Mouse (Mus musculus) heart, embryonic 12.5 days (tissue): ENCODE data around the gene Prkacb. TPM values are rescaled to one million over a fixed set of nuclear protein-coding genes. Genes with fewer than 3 reads are reported as not detected.

Source experiments
- ATAC-seq: fragments of 200-750 bp; cut with Nextera tagmentation; 2 replicates; pipeline ENCODE4 v1.8.0; 2017; ENCODE audit warnings: moderate TSS enrichment, moderate library complexity; ENCODE audit not compliant: insufficient number of reproducible peaks, low FRiP score
- H3K27ac ChIP-seq: fragments of 300-500 bp; sonication (generic); 2 replicates; pipeline ENCODE4 v1.5.1; 2016; ENCODE audit warnings: mild to moderate bottlenecking, moderate library complexity; ENCODE audit not compliant: poor library complexity, severe bottlenecking
- H3K27me3 ChIP-seq: fragments of 300-500 bp; sonication (generic); replicated peaks from 2 replicates; pipeline ENCODE4 v1.6.1; 2016; ENCODE audit warnings: mild to moderate bottlenecking, moderate library complexity
- H3K36me3 ChIP-seq: fragments of 300-500 bp; sonication (generic); 2 replicates; pipeline ENCODE4 v1.6.1; 2016; ENCODE audit warnings: mild to moderate bottlenecking, moderate library complexity
- H3K4me1 ChIP-seq: fragments of 300-500 bp; sonication (generic); replicated peaks from 2 replicates; pipeline ENCODE4 v1.6.1; 2016; ENCODE audit warnings: mild to moderate bottlenecking
- H3K4me2 ChIP-seq: fragments of 300-500 bp; sonication (generic); 2 replicates; pipeline ENCODE4 v1.6.1; 2016; ENCODE audit warnings: mild to moderate bottlenecking, moderate library complexity
- H3K4me3 ChIP-seq: fragments of 300-500 bp; sonication (generic); 2 replicates; pipeline ENCODE4 v1.5.1; 2016; ENCODE audit warnings: mild to moderate bottlenecking
- H3K9ac ChIP-seq: fragments of 300-500 bp; sonication (generic); 2 replicates; pipeline ENCODE4 v1.6.1; 2016; ENCODE audit warnings: mild to moderate bottlenecking, moderate library complexity
- H3K9me3 ChIP-seq: fragments of 300-500 bp; sonication (generic); replicated peaks from 2 replicates; pipeline ENCODE4 v1.6.1; 2016; ENCODE audit warnings: mild to moderate bottlenecking, moderate library complexity
- WGBS: fragments of 180-500 bp; shearing (Covaris S2); methylation state at CpG from one replicate; pipeline ENCODE4 v1.1.7; 2016; 5-methylcytosine and 5-hydroxymethylcytosine counted together
- polyA plus RNA-seq: library from polyadenylated mRNA; unstranded; fragments of >200 nt; fragmentation: Nextera tagmentation; extraction: Ambion mirVana; gene quantifications from 2 replicates; pipeline ENCODE4 v1.2.1, GENCODE M21; 2016

The Prkacb gene
- polyA plus RNA-seq, 1 experiment from 2014 or later, result 64.8 TPM

- Histone ChIP-seq H3K9me3 (no peaks in the 10 kb centered on the region), H3K27ac (no peak overlapping the region), H3K4me1 (peaks cover 16% of the 10 kb centered on the region), H3K9ac (no peak overlapping the region), H3K27me3 (no peaks in the 10 kb centered on the region), H3K4me3 (no peak overlapping the region), H3K36me3 (no peaks in the 10 kb centered on the region), H3K4me2 (no peak overlapping the region)
- WGBS, result 77% methylated on average over 8 of the region's 8 CpGs
- no peak for ATAC-seq
Observed at GRCm38 (mm10) chr3:146778913-146779312, 33.9 kb downstream of the Prkacb start.

GRCm38 (mm10) chr3:146778451-146778850, 34.3 kb downstream of the Prkacb start:
- H3K4me3 ChIP-seq, result no peak overlapping the region
- no peak overlapping the region for H3K9ac ChIP-seq
- no peak overlapping the region for H3K27ac ChIP-seq
- H3K36me3 ChIP-seq, result no peaks in the 10 kb centered on the region
- no peak for ATAC-seq
- 71% methylated on average over 2 of the region's 2 CpGs for WGBS
- no peaks in the 10 kb centered on the region for H3K27me3 ChIP-seq
- H3K4me1 ChIP-seq, result peaks cover 16% of the 10 kb centered on the region
- H3K4me2 ChIP-seq, result no peak overlapping the region
- H3K9me3 ChIP-seq, result no peaks in the 10 kb centered on the region

- no peak overlapping the region for H3K9ac ChIP-seq
- H3K4me3 ChIP-seq, result no peak overlapping the region
- 61% methylated on average over 5 of the region's 5 CpGs for WGBS
- H3K27me3 ChIP-seq, result no peaks in the 10 kb centered on the region
- no peaks in the 10 kb centered on the region for H3K36me3 ChIP-seq
- no peaks in the 10 kb centered on the region for H3K9me3 ChIP-seq
- H3K27ac ChIP-seq, result no peak overlapping the region
- H3K4me2 ChIP-seq, result no peak overlapping the region
- peaks cover 10% of the 10 kb centered on the region for H3K4me1 ChIP-seq
- ATAC-seq, result no peak
Observed at GRCm38 (mm10) chr3:146776711-146777110, 36.1 kb downstream of the Prkacb start.

DNA sequence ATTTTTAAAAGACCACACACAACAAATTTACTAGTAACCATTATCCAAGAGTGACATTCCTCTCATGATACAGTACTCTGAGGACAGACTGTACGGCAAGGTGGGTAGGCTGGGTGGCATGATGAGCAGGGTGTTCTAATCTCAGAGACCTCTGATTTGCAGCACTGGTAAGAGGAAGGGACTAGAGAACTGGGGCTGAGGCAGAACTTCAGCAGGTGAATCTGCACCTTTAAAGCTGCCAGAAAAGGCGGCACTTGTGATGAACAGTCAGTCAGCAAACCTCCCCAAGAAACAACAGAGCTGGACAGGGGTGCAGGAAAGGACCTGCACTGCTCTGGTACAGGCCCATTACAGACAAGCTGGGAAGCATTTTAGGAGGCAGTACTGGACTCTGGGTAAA, 41.9 kb downstream of the Prkacb start:
- peak overlapping the region; percentile 70; the same call in 1 of the 2 replicates for H3K4me2 ChIP-seq

DNA sequence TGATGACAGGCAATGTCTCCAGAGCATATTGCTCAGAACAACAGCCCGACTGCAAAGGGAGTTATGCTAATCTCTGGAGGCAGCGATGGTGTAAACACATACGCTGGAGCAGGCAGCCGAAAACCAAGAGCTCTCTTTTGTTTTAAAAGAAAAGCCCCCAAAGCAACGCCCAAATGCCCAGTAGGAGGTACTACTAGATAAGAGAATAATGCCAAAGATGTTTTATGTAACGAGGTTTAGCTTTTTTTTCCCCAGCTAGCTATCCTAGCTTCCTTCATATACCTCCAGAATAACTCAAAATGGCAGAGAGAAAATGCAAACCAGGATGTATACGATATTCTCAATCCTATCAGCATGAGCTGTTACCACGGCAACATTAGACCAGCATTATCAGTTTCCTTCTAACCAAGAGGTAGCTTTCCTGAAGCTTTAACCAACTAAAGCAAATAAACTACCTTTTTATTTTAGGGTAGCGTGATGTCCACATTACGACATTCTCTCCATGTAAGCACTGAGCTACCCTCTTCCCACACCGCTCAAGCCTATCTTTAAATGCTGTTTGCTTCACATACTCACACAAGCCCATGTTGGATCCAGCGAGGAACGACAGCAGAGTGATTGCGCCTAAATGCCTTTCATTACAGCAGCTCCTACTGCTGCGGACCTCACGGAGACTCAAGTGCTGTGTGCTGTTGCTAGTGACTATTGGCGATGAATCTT, 42.7 kb downstream of the Prkacb start:
- Histone ChIP-seq H3K4me3 (peak overlapping the region; percentile 34), H3K4me1 (peaks cover 39% of the 10 kb centered on the region), H3K27me3 (no peaks in the 10 kb centered on the region), H3K36me3 (no peaks in the 10 kb centered on the region), H3K9ac (peak overlapping the region; percentile 44; the same call in 1 of the 2 replicates), H3K9me3 (no peaks in the 10 kb centered on the region), H3K27ac (peak overlapping the region; percentile 71), H3K4me2 (peak overlapping the region; percentile 70)
- ATAC-seq, result peak; percentile 34; the same call in 1 of the 2 replicates
- 11% methylated on average over 17 of the region's 17 CpGs for WGBS

More for the DNA sequence above, 41.9 kb downstream of the Prkacb start:
- no peak overlapping the region for H3K4me3 ChIP-seq
- no peaks in the 10 kb centered on the region for H3K9me3 ChIP-seq
- H3K36me3 ChIP-seq, result no peaks in the 10 kb centered on the region
- no peak overlapping the region for H3K9ac ChIP-seq
- H3K27me3 ChIP-seq, result no peaks in the 10 kb centered on the region
- H3K4me1 ChIP-seq, result peaks cover 39% of the 10 kb centered on the region
- no peak overlapping the region for H3K27ac ChIP-seq
- WGBS, result 56% methylated on average over 2 of the region's 2 CpGs
- ATAC-seq, result no peak

DNA sequence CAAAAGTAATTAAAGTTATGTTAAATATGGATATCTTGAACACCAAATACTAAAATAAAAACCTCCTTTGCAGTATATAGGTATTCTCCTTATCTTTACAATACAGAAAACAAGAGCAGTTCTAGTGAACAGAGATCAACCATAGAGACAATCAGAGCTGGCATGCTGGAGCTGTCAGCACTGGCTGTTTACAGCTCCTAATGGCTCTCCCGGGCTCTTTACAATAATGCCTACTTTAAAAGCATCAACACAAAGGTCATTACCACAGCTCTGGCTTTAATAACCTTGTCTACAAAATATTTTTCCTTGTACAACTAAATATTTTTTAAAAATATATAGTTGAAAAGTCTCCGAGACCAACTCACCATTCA, 43.2 kb downstream of the Prkacb start:
- Histone ChIP-seq H3K27me3 (no peaks in the 10 kb centered on the region), H3K27ac (no peak overlapping the region), H3K4me1 (peaks cover 39% of the 10 kb centered on the region), H3K4me2 (peak overlapping the region; percentile 70), H3K9ac (no peak overlapping the region), H3K4me3 (peak overlapping the region; percentile 34), H3K36me3 (no peaks in the 10 kb centered on the region), H3K9me3 (no peaks in the 10 kb centered on the region)
- ATAC-seq, result no peak
- WGBS, result 32% methylated on average over 2 of the region's 2 CpGs

DNA sequence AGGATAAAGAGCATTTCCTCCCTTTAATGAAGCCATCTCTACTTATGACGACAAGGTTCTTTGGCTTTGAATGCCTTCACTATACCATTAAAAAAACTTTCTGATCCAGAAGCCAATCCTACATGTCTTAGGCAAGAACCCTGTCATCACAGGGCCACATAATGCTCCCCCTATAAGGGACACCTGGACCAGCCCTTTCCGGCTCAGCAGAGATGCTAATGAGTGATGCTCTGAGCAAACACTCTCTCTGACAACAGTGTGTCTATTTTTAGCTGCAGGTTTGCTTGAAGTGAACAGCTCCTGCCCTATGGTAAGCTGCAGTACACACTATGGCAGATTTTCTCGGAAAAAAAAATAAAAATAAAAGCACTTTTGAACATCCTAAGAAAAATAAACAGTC, 43.9 kb downstream of the Prkacb start:
- peaks cover 39% of the 10 kb centered on the region for H3K4me1 ChIP-seq
- no peak overlapping the region for H3K4me2 ChIP-seq
- H3K27ac ChIP-seq, result no peak overlapping the region
- 55% methylated on average over 3 of the region's 3 CpGs for WGBS
- no peaks in the 10 kb centered on the region for H3K9me3 ChIP-seq
- no peaks in the 10 kb centered on the region for H3K36me3 ChIP-seq
- no peaks in the 10 kb centered on the region for H3K27me3 ChIP-seq
- H3K9ac ChIP-seq, result no peak overlapping the region
- no peak for ATAC-seq
- H3K4me3 ChIP-seq, result no peak overlapping the region

GRCm38 (mm10) chr3:146768360-146768759, 44.4 kb downstream of the Prkacb start:
- 86% methylated on average over 5 of the region's 5 CpGs for WGBS
- no peaks in the 10 kb centered on the region for H3K36me3 ChIP-seq
- no peak overlapping the region for H3K4me2 ChIP-seq
- H3K27me3 ChIP-seq, result no peaks in the 10 kb centered on the region
- no peak for ATAC-seq
- H3K27ac ChIP-seq, result no peak overlapping the region
- no peak overlapping the region for H3K4me3 ChIP-seq
- H3K4me1 ChIP-seq, result peaks cover 39% of the 10 kb centered on the region
- H3K9me3 ChIP-seq, result no peaks in the 10 kb centered on the region
- no peak overlapping the region for H3K9ac ChIP-seq

GRCm38 (mm10) chr3:146766701-146767181, 46.0 kb downstream of the Prkacb start:
- Histone ChIP-seq H3K9me3 (no peaks in the 10 kb centered on the region), H3K36me3 (no peaks in the 10 kb centered on the region), H3K27me3 (no peaks in the 10 kb centered on the region), H3K4me2 (peak overlapping the region; percentile 51), H3K27ac (peak overlapping the region; percentile 70), H3K4me1 (peaks cover 39% of the 10 kb centered on the region), H3K4me3 (peak overlapping the region; percentile 21), H3K9ac (no peak overlapping the region)
- 16% methylated on average over 8 of the region's 8 CpGs for WGBS
- peak; percentile 56; the same call in 1 of the 2 replicates for ATAC-seq

- Histone ChIP-seq H3K27ac (peak overlapping the region; percentile 70), H3K9me3 (no peaks in the 10 kb centered on the region), H3K4me1 (peaks cover 39% of the 10 kb centered on the region), H3K4me3 (peak overlapping the region; percentile 21), H3K4me2 (peak overlapping the region; percentile 51), H3K36me3 (no peaks in the 10 kb centered on the region), H3K9ac (no peak overlapping the region), H3K27me3 (no peaks in the 10 kb centered on the region)
- ATAC-seq, result no peak
- WGBS, result 78% methylated on average over 4 of the region's 4 CpGs
Observed at GRCm38 (mm10) chr3:146766071-146766605, 46.7 kb downstream of the Prkacb start.

DNA sequence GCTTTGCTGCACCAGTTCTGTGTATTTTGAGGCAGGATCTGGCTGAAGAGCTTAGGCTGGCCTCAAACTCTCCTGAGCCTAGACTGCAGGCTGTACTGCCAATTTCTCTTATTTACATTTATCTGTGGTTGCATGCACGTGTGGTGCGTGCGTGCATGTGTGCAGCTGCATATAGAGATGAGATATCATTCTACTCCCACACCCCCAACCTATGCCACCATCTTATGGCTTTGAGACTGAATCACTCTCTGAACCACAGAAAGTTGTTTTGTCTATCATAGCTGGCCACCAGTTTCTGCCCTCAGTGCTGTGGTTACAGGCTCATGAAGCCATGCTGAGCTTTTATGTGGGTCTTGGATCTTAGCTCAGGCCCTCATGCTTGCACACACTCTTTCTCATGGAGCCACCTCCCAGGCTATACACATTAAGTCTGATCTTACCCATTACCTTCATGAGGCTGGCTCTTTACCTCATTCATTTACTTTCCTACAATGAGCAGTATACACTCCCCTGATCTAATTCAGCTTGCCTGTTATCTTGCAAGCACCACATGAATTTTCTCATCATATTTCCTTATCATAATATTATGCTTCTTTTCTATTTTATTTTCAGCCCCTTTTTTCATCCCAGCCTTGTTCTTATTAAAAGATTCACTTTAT, 47.8 kb downstream of the Prkacb start:
- H3K27me3 ChIP-seq, result no peaks in the 10 kb centered on the region
- H3K4me2 ChIP-seq, result no peak overlapping the region
- 85% methylated on average over 3 of the region's 3 CpGs for WGBS

More for the DNA sequence above, 47.8 kb downstream of the Prkacb start:
- no peak overlapping the region for H3K9ac ChIP-seq
- no peaks in the 10 kb centered on the region for H3K36me3 ChIP-seq
- no peaks in the 10 kb centered on the region for H3K9me3 ChIP-seq
- peaks cover 30% of the 10 kb centered on the region for H3K4me1 ChIP-seq
- no peak overlapping the region for H3K4me3 ChIP-seq
- ATAC-seq, result no peak
- no peak overlapping the region for H3K27ac ChIP-seq
